Mouse (Mus musculus): ENCODE results near the gene Rtel1. TPM values are rescaled to one million over a fixed set of nuclear protein-coding genes. Genes with fewer than 3 reads are reported as not detected.

Rtel1 gene
- total RNA-seq, 2 experiments from 2014 or later, result 24.9 to 34.5 TPM

- DNase-seq (ENCODE audit: low spot score in 2 of 2), result no peak
Measured at GRCm38 (mm10) chr2:181320103-181320499, 562 bp downstream of the Rtel1 start.

DNA sequence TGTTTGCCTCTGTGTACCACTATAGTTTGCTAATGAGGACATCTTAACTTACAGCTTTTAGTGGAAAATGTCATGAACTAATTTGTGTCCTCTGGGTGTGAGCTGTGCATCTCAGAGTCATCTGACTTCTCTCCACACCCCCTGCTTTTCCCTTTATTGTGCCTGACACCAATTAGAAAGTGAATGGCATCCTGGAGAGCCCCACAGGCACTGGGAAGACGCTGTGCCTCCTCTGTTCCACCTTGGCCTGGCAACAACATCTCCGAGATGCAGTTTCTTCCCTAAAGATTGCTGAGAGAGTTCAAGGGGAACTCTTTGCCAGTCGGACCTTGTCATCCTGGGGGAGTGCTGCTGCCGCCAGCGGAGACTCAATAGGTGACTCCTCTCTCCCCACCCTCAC lies 2.6 kb downstream of the Rtel1 start:
- no peak for DNase-seq (ENCODE audit: low spot score in 2 of 2)

DNA sequence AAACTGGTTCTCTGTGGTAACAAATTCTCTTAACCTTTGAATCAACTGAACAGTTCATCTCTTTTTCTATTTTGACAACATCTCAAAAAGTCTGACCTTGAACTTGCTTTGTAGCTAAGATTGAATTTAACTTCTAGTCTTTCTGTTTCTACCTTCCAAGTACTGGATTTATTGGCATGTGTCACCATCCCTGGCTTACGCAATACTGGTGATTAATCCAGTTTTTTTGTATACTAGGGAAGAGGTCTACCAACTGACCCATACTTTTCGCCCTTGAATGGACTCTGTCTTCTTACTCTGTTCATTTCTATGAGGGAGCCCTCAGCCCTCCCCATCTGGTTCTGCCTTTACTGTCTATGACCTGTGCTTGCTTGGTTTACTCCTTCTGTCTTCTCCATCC lies 6.6 kb downstream of the Rtel1 start:
- no peak for DNase-seq (ENCODE audit: low spot score in 2 of 2)

GRCm38 (mm10) chr2:181332542-181332941 lies 13.0 kb downstream of the Rtel1 start:
- no peak for DNase-seq (ENCODE audit: low spot score in 2 of 2)

DNA sequence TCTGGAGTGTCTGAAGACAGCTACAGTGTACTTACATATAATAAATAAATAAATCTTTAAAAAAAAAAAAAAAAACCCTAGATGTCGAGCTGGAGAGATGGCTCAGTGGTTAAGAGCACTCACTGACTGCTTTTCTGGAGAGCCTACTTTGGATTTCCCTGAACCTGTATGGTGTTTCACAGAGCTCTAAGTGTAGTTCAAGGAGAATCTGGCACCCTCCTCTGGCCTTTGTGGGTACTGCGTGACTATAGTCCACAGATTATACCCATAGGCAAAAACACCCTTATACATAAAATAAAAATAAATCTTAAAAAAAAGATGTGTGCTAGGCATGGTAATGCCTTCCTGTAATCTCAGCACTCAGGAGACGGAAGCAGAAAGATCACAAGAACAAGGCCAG lies 14.5 kb downstream of the Rtel1 start:
- DNase-seq (ENCODE audit: low spot score in 2 of 2), result peak; percentile 78 to 79

DNA sequence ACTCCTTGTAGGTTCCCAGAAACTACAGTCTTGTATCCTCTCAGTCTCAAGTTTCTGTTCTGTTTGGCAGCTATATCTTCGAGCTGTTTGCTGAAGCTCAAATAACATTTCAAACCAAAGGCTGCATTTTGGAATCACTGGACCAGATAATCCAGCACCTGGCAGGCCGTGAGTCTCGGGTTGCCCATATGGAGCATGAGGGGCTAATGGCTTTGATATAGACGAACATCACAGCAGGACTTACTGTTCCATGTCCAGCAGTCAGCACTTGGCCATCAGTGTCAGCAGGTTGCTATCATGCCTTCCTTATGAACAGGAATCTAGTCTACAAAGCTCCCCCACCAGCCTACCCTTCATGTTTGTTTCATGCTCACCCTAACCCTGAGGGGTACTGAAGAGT lies 20.9 kb downstream of the Rtel1 start:
- DNase-seq (ENCODE audit: low spot score in 2 of 2), result no peak

DNA sequence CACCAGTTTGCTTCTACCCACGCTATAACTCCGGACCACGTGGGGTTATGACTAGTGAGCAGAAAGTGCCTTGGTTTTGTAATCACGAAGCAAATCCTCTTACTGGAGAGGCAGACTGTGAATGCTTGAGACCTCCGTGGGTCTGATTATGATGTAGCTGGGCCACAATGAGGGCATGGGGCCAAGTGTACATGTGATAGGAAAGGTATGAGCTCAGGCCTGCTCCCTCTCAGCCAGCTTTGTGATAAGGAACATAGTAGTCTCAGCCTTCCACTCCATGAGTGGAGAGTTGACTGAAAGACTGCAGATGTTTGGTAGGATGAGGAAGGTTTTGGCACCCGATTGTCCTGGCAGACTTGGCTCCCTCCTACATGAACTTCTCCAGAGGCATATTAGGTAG lies 23.2 kb downstream of the Rtel1 start:
- DNase-seq (ENCODE audit: low spot score in 2 of 2), result no peak

GRCm38 (mm10) chr2:181356780-181357179 lies 37.2 kb downstream of the Rtel1 start:
- DNase-seq (ENCODE audit: low spot score in 2 of 2), result no peak

- DNase-seq (ENCODE audit: low spot score in 2 of 2), result no peak
Measured at GRCm38 (mm10) chr2:181363946-181364345, 44.4 kb downstream of the Rtel1 start.

- no peak for DNase-seq (ENCODE audit: low spot score in 2 of 2)
Measured at GRCm38 (mm10) chr2:181364487-181364859, 44.9 kb downstream of the Rtel1 start.

- DNase-seq (ENCODE audit: low spot score in 2 of 2), result peak; percentile 94 to 95
Measured at GRCm38 (mm10) chr2:181364860-181365596, 45.5 kb downstream of the Rtel1 start, which contains the start of the genes Zgpat and Arfrp1. Gene Zgpat (plus strand): TSS chr2:181364928. Gene Arfrp1 (minus strand): TSS chr2:181365404.

DNA sequence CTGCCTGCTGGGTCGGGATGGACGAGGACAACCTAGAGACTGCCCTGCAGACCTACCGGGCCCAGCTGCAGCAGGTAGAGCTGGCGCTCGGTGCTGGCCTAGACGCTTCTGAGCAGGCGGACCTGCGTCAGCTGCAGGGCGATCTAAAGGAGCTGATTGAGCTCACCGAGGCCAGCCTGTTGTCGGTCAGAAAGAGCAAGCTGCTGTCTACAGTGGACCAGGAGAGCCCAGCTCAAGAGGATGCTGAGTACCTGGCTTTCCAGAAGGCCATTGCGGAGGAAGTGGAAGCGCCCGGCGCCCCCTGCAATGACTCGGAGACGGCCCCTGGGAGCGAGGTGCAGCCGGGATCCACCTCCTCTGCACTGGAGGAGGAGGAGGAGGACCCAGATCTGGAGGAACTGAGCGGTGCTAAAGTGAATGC lies 46.1 kb downstream of the Rtel1 start:
- DNase-seq (ENCODE audit: low spot score in 2 of 2), result no peak

DNA sequence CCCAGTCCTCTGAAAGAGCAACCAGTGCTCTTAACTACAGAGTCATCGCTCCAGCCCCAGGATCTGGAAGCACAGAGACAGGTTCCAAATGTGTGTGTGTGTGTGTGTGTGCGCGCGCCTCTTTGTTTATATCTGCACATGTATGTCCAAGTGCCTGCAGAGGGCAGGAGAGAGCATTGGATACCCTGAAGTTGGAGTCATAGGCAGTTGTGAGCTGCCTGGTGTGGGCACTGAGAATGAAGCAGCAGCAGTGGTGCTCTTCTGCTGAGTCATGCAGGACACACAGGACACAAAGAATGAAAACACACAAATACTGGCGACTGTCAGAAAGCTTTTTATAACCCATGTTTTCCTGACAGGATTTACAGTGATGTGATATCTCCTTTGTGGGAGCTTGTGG lies 50.5 kb downstream of the Rtel1 start:
- DNase-seq (ENCODE audit: low spot score in 2 of 2), result no peak

GRCm38 (mm10) chr2:181375787-181376186 lies 56.2 kb downstream of the Rtel1 start:
- no peak for DNase-seq (ENCODE audit: low spot score in 2 of 2)

DNA sequence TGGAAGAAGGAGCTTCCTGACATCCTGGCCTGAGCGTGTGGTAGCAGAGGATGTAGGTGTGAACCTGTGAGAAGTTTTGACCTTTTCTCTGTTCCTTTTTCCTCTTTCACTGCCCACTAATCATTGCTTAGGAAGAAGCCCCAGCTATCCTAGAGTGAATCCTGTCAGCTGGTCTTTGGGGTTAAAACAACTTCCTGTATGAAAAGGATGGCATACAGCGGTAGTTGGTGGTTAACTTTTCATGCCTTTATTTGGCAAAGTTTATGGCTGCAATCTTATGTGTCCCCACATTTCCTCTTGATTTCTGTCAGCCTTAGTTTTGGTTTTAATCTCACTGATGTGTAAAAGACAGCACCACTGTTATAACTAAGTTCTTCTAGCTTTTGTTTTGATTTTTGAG lies 57.7 kb downstream of the Rtel1 start:
- no peak for DNase-seq (ENCODE audit: low spot score in 2 of 2)

GRCm38 (mm10) chr2:181378701-181379100 lies 59.2 kb downstream of the Rtel1 start:
- DNase-seq (ENCODE audit: low spot score in 2 of 2), result no peak

GRCm38 (mm10) chr2:181379778-181380177 lies 60.2 kb downstream of the Rtel1 start, which contains the start of gene Lime1:
Gene Lime1 (plus strand): TSS chr2:181380078.
- DNase-seq (ENCODE audit: low spot score in 2 of 2), result no peak

DNA sequence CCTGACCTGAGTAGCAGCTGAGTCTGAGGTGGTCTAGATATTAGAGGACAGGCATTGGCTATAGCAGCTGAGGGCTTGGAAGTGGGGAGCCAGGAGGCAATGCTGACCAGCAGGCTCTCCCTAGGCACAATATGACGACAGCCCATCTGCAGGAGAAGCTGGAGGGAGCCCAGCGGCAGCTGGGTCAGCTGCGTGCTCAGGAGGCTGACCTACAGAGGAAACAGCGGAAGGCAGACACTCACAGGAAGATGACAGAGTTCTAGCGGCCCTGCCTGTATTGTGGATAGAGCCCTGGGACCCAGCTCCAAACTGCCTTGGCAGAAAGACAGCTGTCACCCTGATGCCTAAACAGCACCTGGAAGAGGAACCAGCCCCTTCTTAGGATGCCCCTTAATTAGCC lies 60.7 kb downstream of the Rtel1 start:
- DNase-seq (ENCODE audit: low spot score in 2 of 2), result no peak

- no peak for DNase-seq (ENCODE audit: low spot score in 2 of 2)
Measured at GRCm38 (mm10) chr2:181381107-181381506, 61.6 kb downstream of the Rtel1 start.

DNA sequence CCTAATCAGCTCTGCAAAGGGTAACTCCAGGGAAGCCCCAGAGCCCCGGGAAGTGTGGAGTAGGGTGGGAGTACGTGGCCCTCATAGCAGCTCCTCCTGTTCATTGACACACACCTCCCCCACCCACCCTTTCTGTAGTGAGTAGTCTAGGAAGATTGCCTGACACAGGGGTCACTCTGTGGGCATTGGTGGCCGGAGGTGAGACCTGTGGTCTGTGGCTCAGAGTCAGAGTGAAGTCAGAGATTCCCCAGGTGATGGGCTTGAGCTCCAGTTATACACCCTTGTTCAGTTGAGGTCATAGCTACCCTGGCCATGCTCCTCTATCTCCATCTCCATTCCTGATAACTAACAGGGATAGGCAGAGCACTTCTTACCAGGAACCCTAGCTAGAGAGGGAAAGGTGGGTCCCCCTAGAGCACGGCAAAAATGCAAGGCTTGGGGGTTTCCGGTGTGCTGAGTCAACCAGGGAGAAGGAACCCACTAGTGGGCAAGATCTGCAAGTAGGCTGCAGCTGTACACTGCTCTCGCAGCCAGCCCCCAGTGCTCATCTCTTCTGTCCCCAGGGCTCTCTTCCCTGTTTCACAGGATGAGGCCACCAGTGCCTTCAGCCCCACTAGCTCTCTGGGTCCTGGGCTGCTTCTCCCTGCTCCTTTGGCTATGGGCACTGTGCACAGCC lies 62.2 kb downstream of the Rtel1 start:
- DNase-seq (ENCODE audit: low spot score in 2 of 2), result no peak

DNA sequence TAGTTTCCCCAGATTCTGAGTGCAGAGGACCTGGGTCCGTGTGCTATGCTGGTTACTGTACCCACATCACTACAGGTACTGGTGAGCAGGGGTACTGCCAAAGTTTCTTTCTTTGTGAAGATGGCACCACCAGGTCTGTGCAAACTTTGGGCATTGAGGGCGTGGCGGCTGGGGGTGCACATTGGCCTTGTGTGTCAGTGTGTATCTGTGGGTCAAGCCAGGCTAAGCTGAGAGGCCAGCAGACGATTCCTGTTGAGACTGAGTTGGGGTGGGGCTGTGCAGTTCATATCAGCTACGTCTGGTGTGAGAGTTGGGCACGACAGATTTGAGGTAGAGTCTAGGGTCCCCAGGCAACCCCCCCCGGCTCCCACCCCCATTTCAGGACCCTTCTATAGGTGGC lies 64.9 kb downstream of the Rtel1 start:
- no peak for DNase-seq (ENCODE audit: low spot score in 2 of 2)

DNA sequence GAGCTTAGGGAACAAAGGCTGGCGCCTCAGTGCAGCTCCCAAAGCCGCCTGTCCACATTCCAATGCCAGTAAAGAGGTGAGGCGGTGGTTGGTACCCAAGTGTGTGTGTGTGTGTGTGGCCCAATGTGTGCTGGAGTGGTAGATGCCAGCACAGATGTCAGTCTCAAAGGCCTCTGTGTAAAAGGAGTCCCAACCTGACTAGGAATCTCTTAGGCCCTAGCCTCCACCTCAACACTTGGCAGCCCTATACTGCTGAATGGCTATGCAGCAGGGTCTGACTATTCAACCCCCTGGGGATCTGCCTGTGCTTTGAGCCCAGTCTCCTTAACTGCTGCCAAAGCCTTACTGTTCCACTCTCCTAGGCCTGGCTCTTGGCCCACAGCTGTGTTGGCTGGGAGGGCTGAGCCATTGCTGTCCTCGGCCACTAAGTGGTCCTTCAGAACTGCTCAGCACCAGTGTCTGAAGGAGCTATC lies 65.4 kb downstream of the Rtel1 start:
- DNase-seq (ENCODE audit: low spot score in 2 of 2), result peak in 1 of 2 experiments; percentile 35

DNA sequence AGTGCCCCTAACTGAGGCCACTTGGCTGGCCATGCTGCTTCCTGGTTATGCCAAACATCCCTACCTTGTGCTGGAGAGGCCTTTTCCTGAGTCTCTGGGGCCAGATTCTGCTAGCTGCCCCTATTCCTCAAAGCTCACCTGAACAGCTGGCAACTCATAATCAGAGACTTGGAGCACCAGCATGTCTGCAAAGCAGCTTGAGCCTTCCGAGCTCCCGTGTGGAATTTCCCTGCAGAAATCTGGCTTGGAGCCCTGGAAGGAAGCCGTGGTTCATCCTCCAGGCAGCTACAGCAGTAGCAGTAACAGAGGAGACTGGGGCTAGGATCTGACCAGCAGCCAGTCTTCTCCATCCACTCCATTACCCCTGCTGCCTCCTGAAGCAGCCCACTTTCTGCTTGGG lies 66.3 kb downstream of the Rtel1 start:
- DNase-seq (ENCODE audit: low spot score in 2 of 2), result peak; percentile 70 to 78
